Mouse (Mus musculus): Measurements from ENCODE around the gene Ccdc88b.

Gene Ccdc88b

GRCm38 (mm10) chr19:6856281-6857002 lies 1.6 kb downstream of the Ccdc88b start:
- DNase-seq, result peak; percentile 50

DNA sequence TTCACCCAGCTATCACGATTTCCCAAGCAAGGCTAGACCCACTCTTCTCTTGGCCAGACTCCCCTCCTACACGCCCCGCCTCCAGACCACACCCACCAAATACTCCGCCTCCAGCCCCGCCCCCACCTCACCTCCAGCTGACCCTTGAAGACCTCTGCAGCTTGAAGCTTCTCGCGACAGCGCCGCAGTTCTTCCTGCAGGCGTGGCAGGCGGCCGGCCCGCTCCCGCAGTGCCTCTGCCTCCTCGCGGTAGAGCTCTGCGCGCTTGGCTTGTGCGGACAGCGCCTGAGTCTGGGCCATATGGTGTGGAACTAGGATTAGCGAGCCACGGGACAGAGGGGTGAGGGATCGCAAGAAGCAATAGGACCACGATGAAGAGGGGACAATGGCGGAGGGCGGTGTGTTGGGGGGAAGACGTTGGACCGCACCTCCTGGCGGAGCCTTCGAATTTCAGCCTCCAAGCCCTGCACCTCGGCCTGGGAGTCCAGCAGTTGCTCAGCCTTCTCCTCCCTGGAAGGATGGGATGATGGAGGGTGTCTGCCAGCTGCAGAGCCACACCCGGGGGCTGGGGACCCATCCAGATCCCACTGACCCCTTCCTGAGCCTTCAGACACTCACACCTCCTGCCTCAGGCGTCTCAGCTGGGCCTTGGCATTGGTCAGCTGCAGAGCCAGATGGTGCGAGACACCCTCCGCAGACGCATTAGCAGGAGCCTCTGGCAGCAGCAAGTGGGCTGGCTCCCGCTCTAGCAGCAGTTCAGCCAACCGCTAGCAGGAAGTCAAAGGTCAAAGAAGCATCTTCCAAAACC lies 2.6 kb downstream of the Ccdc88b start:
- peak; percentile 72 for DNase-seq

DNA sequence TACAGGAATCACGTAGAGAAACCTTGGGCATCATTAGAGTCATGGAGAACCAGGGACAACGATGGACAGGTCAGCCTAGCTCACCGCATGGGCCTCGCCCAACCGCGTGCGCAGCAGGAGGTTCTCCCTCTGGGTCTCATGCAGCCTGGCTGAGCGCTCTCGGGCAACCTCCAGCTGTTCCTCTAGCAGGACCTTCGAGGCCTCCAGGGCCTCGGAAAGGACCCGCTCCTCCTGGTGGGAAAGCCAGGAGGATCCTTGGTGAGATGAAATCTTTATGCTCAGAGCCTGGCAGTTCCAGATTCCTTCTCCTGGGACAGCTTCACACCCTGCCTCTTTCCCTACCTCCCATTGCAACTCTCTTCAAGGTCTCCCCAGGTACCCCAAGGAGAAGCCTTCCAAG lies 3.4 kb downstream of the Ccdc88b start:
- DNase-seq, result no peak

GRCm38 (mm10) chr19:6853903-6854302 lies 4.1 kb downstream of the Ccdc88b start:
- DNase-seq, result peak; percentile 3

- no peak for DNase-seq
Measured at GRCm38 (mm10) chr19:6852393-6853305, 5.4 kb downstream of the Ccdc88b start.

- DNase-seq, result no peak
Measured at GRCm38 (mm10) chr19:6851497-6851896, 6.5 kb downstream of the Ccdc88b start.

DNA sequence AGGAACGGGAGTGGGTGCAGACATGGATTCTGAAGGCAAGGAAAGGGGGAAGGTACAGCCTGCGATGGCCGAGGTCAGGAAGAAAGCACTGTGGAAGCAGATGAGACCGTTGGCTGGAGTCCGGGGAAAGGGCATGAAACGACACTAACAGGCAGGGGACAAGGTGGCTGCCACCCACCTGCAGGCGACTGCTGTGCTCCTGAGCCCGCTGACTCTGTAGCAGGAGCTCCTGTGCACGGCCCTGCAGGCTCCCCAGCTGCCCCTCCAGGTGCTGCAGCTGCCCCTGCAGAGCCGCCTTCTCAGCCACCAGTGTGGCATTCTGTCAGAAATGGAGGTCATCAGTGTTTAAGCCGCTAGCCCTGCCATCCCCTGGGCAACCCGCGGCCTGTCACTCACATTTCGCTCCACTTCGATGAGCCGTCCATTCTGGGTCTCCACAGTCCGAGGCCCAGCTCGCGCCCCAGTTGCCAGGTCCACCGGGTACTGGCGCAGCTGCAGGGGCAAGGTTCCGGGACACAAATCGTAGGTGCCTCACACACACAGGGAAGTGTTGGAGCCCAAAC lies 8.4 kb downstream of the Ccdc88b start:
- no peak for DNase-seq

DNA sequence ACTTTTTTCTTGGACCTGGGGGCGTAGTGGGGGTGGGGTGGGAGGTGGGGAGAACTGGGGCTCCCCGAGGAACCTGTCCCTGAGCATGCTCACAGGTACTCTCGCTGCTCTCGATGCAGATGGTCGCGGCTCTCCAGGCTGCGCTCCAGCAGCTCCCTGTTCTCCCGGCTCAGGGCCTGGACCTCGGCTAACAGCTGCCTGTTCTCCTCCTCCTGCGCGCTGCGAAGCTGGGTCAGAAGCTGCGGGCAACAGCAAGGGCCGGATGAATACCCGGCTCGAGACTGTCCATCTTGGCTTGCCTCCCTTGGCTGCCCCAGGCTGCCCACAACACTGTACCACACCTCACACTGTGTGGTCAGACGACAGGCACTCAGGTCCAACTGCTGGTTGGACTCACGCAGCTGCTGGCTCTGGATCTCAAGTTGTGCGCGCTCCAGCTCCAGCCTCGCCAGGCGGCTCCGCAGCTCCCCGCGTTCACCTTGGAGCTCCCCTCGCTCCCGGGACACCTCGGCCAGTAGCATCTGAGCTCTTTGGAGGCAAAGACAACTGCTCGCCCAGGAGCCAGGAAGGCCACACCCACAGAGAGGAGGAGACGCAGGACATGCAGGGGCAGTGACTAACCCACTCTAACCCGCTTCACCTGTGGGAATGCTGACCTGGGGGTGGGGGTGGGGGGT lies 10.0 kb downstream of the Ccdc88b start:
- DNase-seq, result no peak

DNA sequence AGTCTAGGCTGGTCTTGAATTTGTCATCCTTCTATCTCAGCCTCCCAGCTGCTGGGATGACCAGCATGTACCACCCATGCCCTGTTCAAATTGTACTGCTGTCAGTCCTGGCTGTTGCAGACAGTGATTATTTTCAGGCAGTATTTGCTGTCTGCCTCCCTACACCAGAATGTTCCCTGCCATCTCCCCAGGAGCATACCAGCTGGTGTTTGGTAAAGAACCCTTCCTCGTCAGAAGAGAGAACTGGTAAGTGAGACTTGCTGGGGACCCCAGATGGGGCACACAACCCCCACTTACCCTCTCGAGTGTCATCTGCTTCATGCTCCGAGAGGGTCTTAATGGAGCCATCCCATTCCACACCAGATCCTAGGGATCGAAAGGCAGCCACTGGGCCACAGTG lies 12.0 kb downstream of the Ccdc88b start:
- no peak for DNase-seq

DNA sequence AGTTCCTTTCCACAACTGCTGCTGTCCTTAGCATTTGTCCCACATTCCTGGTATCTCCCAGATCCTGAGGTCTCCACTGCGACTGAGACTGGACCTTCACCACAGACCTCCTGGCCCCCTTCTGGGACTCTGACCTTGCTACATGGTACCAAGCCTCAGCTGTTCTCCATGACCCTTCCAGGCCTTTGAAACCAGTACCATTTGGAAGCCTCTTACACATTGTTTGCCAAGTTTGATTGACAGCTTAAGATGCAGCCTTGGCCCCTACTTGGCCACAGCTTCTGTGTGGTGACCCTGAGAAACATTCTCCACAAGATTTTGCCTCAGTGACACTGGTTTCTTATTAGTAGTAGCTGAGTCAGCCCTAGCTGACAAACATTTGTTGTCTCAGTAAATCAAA lies 15.7 kb downstream of the Ccdc88b start:
- no peak for DNase-seq

- DNase-seq, result no peak
Measured at GRCm38 (mm10) chr19:6841292-6841597, 16.8 kb downstream of the Ccdc88b start.

GRCm38 (mm10) chr19:6840475-6841291 lies 17.3 kb downstream of the Ccdc88b start, which contains the start of gene Rps6ka4:
Gene Rps6ka4 (minus strand): TSS chr19:6840636.
- DNase-seq, result peak; percentile 66

- DNase-seq, result peak; percentile 57
Measured at GRCm38 (mm10) chr19:6839615-6840474, 18.2 kb downstream of the Ccdc88b start.

GRCm38 (mm10) chr19:6832363-6832762 lies 25.6 kb downstream of the Ccdc88b start:
- DNase-seq, result peak; percentile 53

GRCm38 (mm10) chr19:6831331-6831730 lies 26.7 kb downstream of the Ccdc88b start:
- DNase-seq, result no peak

GRCm38 (mm10) chr19:6830556-6831316 lies 27.3 kb downstream of the Ccdc88b start:
- DNase-seq, result no peak

DNA sequence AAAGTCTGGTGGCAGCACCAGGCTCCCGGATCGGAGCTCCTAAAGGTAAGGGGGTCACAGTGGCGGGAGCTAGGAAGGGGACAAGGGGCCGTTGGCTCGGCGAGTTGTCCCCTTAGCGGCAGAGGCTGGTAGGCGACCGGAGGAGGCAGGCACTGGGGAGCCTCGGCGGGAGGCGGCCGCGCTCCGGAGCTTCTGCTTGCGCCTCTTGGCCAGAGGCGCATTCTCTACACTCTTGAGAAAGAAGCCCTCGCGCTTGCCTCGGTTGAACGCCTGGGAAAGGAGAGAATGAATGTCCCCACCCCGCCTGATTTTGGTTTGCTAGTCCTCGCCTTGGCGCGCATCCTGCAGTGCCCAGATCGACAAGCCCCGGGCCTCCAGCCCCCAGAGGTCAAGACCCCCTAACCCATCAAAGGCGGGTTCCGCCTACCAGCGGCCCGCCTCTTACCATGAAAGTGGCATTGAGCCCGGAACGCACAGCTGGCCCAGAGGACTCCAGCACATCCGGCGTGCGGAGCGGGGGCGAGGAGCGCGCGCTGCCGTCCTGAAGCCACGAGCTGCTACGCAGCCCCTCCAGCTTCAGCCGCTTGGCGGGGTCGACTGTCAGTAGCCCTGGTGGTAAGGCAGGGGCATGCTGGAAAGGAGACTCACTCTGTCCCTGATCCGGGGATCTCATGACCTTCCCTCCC lies 28.0 kb downstream of the Ccdc88b start:
- no peak for DNase-seq

- no peak for DNase-seq
Measured at GRCm38 (mm10) chr19:6829069-6829468, 28.9 kb downstream of the Ccdc88b start.

DNA sequence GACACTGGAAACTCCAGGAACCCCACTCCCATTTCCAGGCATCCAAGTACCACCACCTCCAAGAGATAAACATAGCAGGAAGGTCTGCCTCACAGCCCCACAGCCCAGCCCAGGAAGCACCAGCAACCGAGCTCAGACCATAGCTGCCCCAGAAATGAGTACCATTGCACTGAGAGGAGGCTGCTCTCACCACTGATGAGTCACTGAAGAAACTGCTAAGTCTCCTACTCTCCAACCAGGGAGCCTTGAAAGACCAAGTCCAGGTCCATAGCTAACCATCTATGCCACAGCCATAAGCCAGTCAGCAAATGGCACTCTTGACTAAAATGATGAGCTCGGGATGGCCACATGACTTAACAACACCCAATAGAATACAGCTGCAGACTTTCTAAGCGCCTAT lies 31.4 kb downstream of the Ccdc88b start:
- DNase-seq, result no peak
